Mouse (Mus musculus) activated CD4-positive, CD25-positive, alpha-beta regulatory T cell, adult 4 months (primary cell): Measurements from ENCODE around the gene Scgb1b20. TPM values are rescaled to one million over a fixed set of nuclear protein-coding genes. Genes with fewer than 3 reads are reported as not detected.
"Not testable (repeated sequence)": the region's sequence is repeated elsewhere in the genome, so short reads cannot be mapped to it uniquely, and the experiment has no call there.

ENCODE experiments used
- ATAC-seq: one replicate; pipeline ENCODE4 v1.8.0; 2017
- polyA plus RNA-seq, 2 experiments: library from polyadenylated mRNA; unstranded; fragments of 100-300 nt; shearing (Covaris generic); gene quantifications; one replicate each; pipeline ENCODE4 v1.2.1; 2017

Gene Scgb1b20
- not detected for polyA plus RNA-seq

- ATAC-seq = not testable (repeated sequence)
Measured at GRCm38 (mm10) chr7:33372934-33373333, at the start of gene Scgb1b20. Gene Scgb1b20 (plus strand): TSS chr7:33373234.

GRCm38 (mm10) chr7:33366222-33366621 is 6.8 kb upstream of the Scgb1b20 start, which contains the start of gene Scgb2b20:
Gene Scgb2b20 (minus strand): TSS chr7:33366322.
- not testable (repeated sequence) for ATAC-seq

- not testable (repeated sequence) for ATAC-seq
Measured at GRCm38 (mm10) chr7:33399749-33400148, 26.7 kb downstream of the Scgb1b20 start.

- ATAC-seq = no peak
Measured at GRCm38 (mm10) chr7:33401650-33402049, 28.6 kb downstream of the Scgb1b20 start.

GRCm38 (mm10) chr7:33409681-33410080 is 36.6 kb downstream of the Scgb1b20 start:
- not testable (repeated sequence) for ATAC-seq

Other genes starting within 250 kb of the Scgb1b20 start
- gene Scgb2b18, start 199.4 kb upstream of the Scgb1b20 start, polyA plus RNA-seq = not detected
- gene Scgb1b18, start 187.7 kb upstream of the Scgb1b20 start, polyA plus RNA-seq = not detected
- gene Scgb2b19, start 92.9 kb upstream of the Scgb1b20 start, polyA plus RNA-seq = not detected
- not detected for gene Scgb1b19, start 85.9 kb upstream of the Scgb1b20 start, polyA plus RNA-seq
- not detected for gene Scgb2b20, start 6.9 kb upstream of the Scgb1b20 start, polyA plus RNA-seq
- not detected for gene Scgb2b21, start 147.2 kb downstream of the Scgb1b20 start, polyA plus RNA-seq